Mouse (Mus musculus) heart, embryonic 14.5 days (tissue): Measurements from ENCODE around the gene Iqcf1. TPM values are rescaled to one million over a fixed set of nuclear protein-coding genes. Genes with fewer than 3 reads are reported as not detected.

ENCODE experiments used
- ATAC-seq: fragments of 200-750 bp; cut with Nextera tagmentation; 2 replicates; pipeline ENCODE4 v1.8.0; 2017; ENCODE audit warnings: low read depth, moderate TSS enrichment; ENCODE audit not compliant: insufficient number of reproducible peaks, insufficient read depth, low FRiP score
- H3K27ac ChIP-seq, 2 experiments: fragments of 200-500 bp in 1 of 2; fragments of 300-500 bp in 1 of 2; sonication (generic) in 1 of 2; replicated peaks in 1 of 2; 2 replicates each; pipeline ENCODE4 v1.5.1; 2012 to 2014; ENCODE audit warnings: low read depth in 2 of 2, low read length in 2 of 2, control low read depth in 1 of 2, mild to moderate bottlenecking in 1 of 2, mixed read lengths in 1 of 2; ENCODE audit not compliant: control insufficient read depth in 1 of 2, insufficient read depth in 1 of 2
- H3K27me3 ChIP-seq: fragments of 300-500 bp; sonication (generic); 2 replicates; pipeline ENCODE4 v1.6.1; 2014; ENCODE audit warnings: mild to moderate bottlenecking, low read length, control low read depth; ENCODE audit not compliant: control insufficient read depth, insufficient read depth
- H3K36me3 ChIP-seq: fragments of 300-500 bp; sonication (generic); 2 replicates; pipeline ENCODE4 v1.6.1; 2014; ENCODE audit warnings: mild to moderate bottlenecking, control low read depth, low read length, mixed read lengths; ENCODE audit not compliant: control insufficient read depth, insufficient read depth
- H3K4me1 ChIP-seq, 2 experiments: fragments of 200-500 bp in 1 of 2; fragments of 300-500 bp in 1 of 2; sonication (generic) in 1 of 2; 2 replicates each; pipeline ENCODE4 v1.6.1; 2012 to 2014; ENCODE audit warnings: low read length in 2 of 2, control low read depth in 1 of 2, mixed read lengths in 1 of 2; ENCODE audit not compliant: control insufficient read depth in 2 of 2, insufficient read depth in 2 of 2
- H3K4me2 ChIP-seq: fragments of 300-500 bp; sonication (generic); 2 replicates; pipeline ENCODE4 v1.6.1; 2014; ENCODE audit warnings: mild to moderate bottlenecking, low read length
- H3K4me3 ChIP-seq, 2 experiments: fragments of 200-500 bp in 1 of 2; fragments of 300-500 bp in 1 of 2; sonication (generic) in 1 of 2; 2 replicates each; pipeline ENCODE4 v1.5.1; 2012 to 2014; ENCODE audit warnings: low read length in 2 of 2, mild to moderate bottlenecking in 2 of 2, control low read depth in 1 of 2, low read depth in 1 of 2, moderate library complexity in 1 of 2; ENCODE audit not compliant: control insufficient read depth in 1 of 2, insufficient read depth in 1 of 2
- H3K9ac ChIP-seq: fragments of 300-500 bp; sonication (generic); 2 replicates; pipeline ENCODE4 v1.6.1; 2014; ENCODE audit warnings: mild to moderate bottlenecking, low read length
- H3K9me3 ChIP-seq: fragments of 300-500 bp; sonication (generic); 2 replicates; pipeline ENCODE4 v1.6.1; 2016; ENCODE audit warnings: low read length, control low read depth; ENCODE audit not compliant: control insufficient read depth
- WGBS: fragments of 180-500 bp; shearing (Covaris S2); extraction: QIAGEN DNeasy Blood & Tissue Kit; methylation state at CpG from one replicate; pipeline ENCODE4 v1.1.7; 2014; 5-methylcytosine and 5-hydroxymethylcytosine counted together
- polyA plus RNA-seq: library from polyadenylated mRNA; unstranded; fragments of >200 nt; fragmentation: Nextera tagmentation; extraction: Ambion mirVana; gene quantifications from 2 replicates; pipeline ENCODE4 v1.2.1, GENCODE M21; 2014

Gene Iqcf1
- polyA plus RNA-seq, 1 experiment from 2014 or later: not detected

- Histone ChIP-seq H3K4me3 (peak within 1 kb of the TSS; percentile 47 to 65), H3K9ac (peak within 1 kb of the TSS; percentile 70), H3K4me1 (peaks cover 23 to 25% of the 10 kb centered on the region in 2 experiments), H3K9me3 (no peaks in the 10 kb centered on the region), H3K36me3 (peaks cover 20% of the 10 kb centered on the region), H3K27me3 (no peaks in the 10 kb centered on the region), H3K4me2 (peak within 1 kb of the TSS; percentile 85), H3K27ac (peak within 1 kb of the TSS; percentile 3 to 56)
- peak; percentile 95 for ATAC-seq
- under 1% methylated on average over 41 of the region's 41 CpGs for WGBS
Observed at GRCm38 (mm10) chr9:106476924-106477484, 22.8 kb upstream of the Iqcf1 start, which contains the start of gene Parp3. Gene Parp3, minus strand, starts transcription at chr9:106476949.

- H3K36me3 ChIP-seq: peaks cover 26% of the 10 kb centered on the region
- peak overlapping the region; percentile 85 for H3K4me2 ChIP-seq
- no peak for ATAC-seq
- H3K27ac ChIP-seq: no peak overlapping the region
- no peaks in the 10 kb centered on the region for H3K27me3 ChIP-seq
- H3K9ac ChIP-seq: peak overlapping the region; percentile 70
- H3K4me1 ChIP-seq: peaks cover 18 to 24% of the 10 kb centered on the region in 2 experiments
- H3K9me3 ChIP-seq: no peaks in the 10 kb centered on the region
- peak overlapping the region; percentile 47 to 65 for H3K4me3 ChIP-seq
- 3% methylated on average over 16 of the region's 16 CpGs for WGBS
Observed at GRCm38 (mm10) chr9:106477649-106478048, 22.1 kb upstream of the Iqcf1 start.

- Histone ChIP-seq H3K27me3 (no peaks in the 10 kb centered on the region), H3K9ac (peak overlapping the region; percentile 70), H3K36me3 (peaks cover 31% of the 10 kb centered on the region), H3K9me3 (no peaks in the 10 kb centered on the region), H3K4me1 (peaks cover 18 to 24% of the 10 kb centered on the region in 2 experiments), H3K4me2 (peak overlapping the region; percentile 85), H3K4me3 (peak overlapping the region; percentile 47 to 65), H3K27ac (no peak overlapping the region)
- ATAC-seq: no peak
- 70% methylated on average over 9 of the region's 9 CpGs for WGBS
Observed at GRCm38 (mm10) chr9:106478101-106478500, 21.7 kb upstream of the Iqcf1 start.

GRCm38 (mm10) chr9:106480541-106480940 lies 19.2 kb upstream of the Iqcf1 start:
- WGBS: 91% methylated on average over 7 of the region's 7 CpGs
- no peak for ATAC-seq
- H3K36me3 ChIP-seq: peaks cover 55% of the 10 kb centered on the region

GRCm38 (mm10) chr9:106481075-106481474 lies 18.7 kb upstream of the Iqcf1 start:
- peaks cover 60% of the 10 kb centered on the region for H3K36me3 ChIP-seq
- H3K4me1 ChIP-seq: peaks cover 12 to 15% of the 10 kb centered on the region in 2 experiments
- H3K4me3 ChIP-seq: no peak overlapping the region
- H3K27ac ChIP-seq: no peak overlapping the region
- no peaks in the 10 kb centered on the region for H3K9me3 ChIP-seq
- 93% methylated on average over 15 of the region's 15 CpGs for WGBS
- no peak for ATAC-seq
- no peak overlapping the region for H3K9ac ChIP-seq
- no peaks in the 10 kb centered on the region for H3K27me3 ChIP-seq
- H3K4me2 ChIP-seq: no peak overlapping the region

More at GRCm38 (mm10) chr9:106480541-106480940, 19.2 kb upstream of the Iqcf1 start:
- peaks cover 15 to 20% of the 10 kb centered on the region in 2 experiments for H3K4me1 ChIP-seq
- no peaks in the 10 kb centered on the region for H3K27me3 ChIP-seq
- no peak overlapping the region for H3K9ac ChIP-seq
- H3K4me2 ChIP-seq: no peak overlapping the region
- H3K27ac ChIP-seq: no peak overlapping the region
- no peaks in the 10 kb centered on the region for H3K9me3 ChIP-seq
- no peak overlapping the region for H3K4me3 ChIP-seq

- peaks cover 10 to 11% of the 10 kb centered on the region in 2 experiments for H3K4me1 ChIP-seq
- no peak overlapping the region for H3K9ac ChIP-seq
- no peak overlapping the region for H3K27ac ChIP-seq
- H3K4me3 ChIP-seq: no peak overlapping the region
- WGBS: 88% methylated on average over 13 of the region's 13 CpGs
- no peaks in the 10 kb centered on the region for H3K9me3 ChIP-seq
- no peaks in the 10 kb centered on the region for H3K27me3 ChIP-seq
- ATAC-seq: no peak
- H3K4me2 ChIP-seq: no peak overlapping the region
- H3K36me3 ChIP-seq: peaks cover 61% of the 10 kb centered on the region
Observed at GRCm38 (mm10) chr9:106481676-106482075, 18.1 kb upstream of the Iqcf1 start.

GRCm38 (mm10) chr9:106482578-106483115 lies 17.1 kb upstream of the Iqcf1 start:
- WGBS: 85% methylated on average over 17 of the region's 17 CpGs
- H3K27ac ChIP-seq: no peak overlapping the region
- H3K4me2 ChIP-seq: no peak overlapping the region
- ATAC-seq: no peak
- peaks cover 61% of the 10 kb centered on the region for H3K36me3 ChIP-seq
- H3K4me1 ChIP-seq: peaks cover 8 to 11% of the 10 kb centered on the region in 2 experiments
- H3K27me3 ChIP-seq: no peaks in the 10 kb centered on the region
- H3K9ac ChIP-seq: no peak overlapping the region
- no peaks in the 10 kb centered on the region for H3K9me3 ChIP-seq
- no peak overlapping the region for H3K4me3 ChIP-seq
